Mouse (Mus musculus) neural tube, embryonic 13.5 days (tissue): ENCODE data around the gene Fam107a. TPM values are rescaled to one million over a fixed set of nuclear protein-coding genes. Genes with fewer than 3 reads are reported as not detected.
A peak's percentile ranks its signal among the peaks of the same experiment; 100 is the strongest.
"Not testable (repeated sequence)": the region's sequence is repeated elsewhere in the genome, so short reads cannot be mapped to it uniquely, and the experiment has no call there.

Experiments
- ATAC-seq: fragments of 200-750 bp; cut with Nextera tagmentation; 2 replicates; pipeline ENCODE4 v1.8.0; 2017; ENCODE audit warnings: low read depth, mild to moderate bottlenecking, moderate TSS enrichment, moderate library complexity
- H3K27ac ChIP-seq: fragments of 300-500 bp; sonication (generic); replicated peaks from 2 replicates; pipeline ENCODE4 v1.5.1; 2015; ENCODE audit warnings: moderate library complexity, mild to moderate bottlenecking, inconsistent platforms
- H3K27me3 ChIP-seq: fragments of 300-500 bp; sonication (generic); 2 replicates; pipeline ENCODE4 v1.6.1; 2015; ENCODE audit warnings: mild to moderate bottlenecking, inconsistent platforms
- H3K36me3 ChIP-seq: fragments of 300-500 bp; sonication (generic); 2 replicates; pipeline ENCODE4 v1.6.1; 2015; ENCODE audit warnings: mild to moderate bottlenecking, inconsistent platforms
- H3K4me1 ChIP-seq: fragments of 300-500 bp; sonication (generic); replicated peaks from 2 replicates; pipeline ENCODE4 v1.6.1; 2015; ENCODE audit warnings: inconsistent platforms
- H3K4me2 ChIP-seq: fragments of 300-500 bp; sonication (generic); 2 replicates; pipeline ENCODE4 v1.6.1; 2015; ENCODE audit warnings: inconsistent platforms, mild to moderate bottlenecking, moderate library complexity
- H3K4me3 ChIP-seq: fragments of 300-500 bp; sonication (generic); 2 replicates; pipeline ENCODE4 v1.5.1; 2015; ENCODE audit warnings: mild to moderate bottlenecking, inconsistent platforms
- H3K9ac ChIP-seq: fragments of 300-500 bp; sonication (generic); 2 replicates; pipeline ENCODE4 v1.6.1; 2015; ENCODE audit warnings: moderate library complexity, mild to moderate bottlenecking, inconsistent platforms
- H3K9me3 ChIP-seq: fragments of 300-500 bp; sonication (generic); 2 replicates; pipeline ENCODE4 v1.6.1; 2016; ENCODE audit warnings: inconsistent platforms
- WGBS: fragments of 180-500 bp; shearing (Covaris S2); methylation state at CpG from one replicate; pipeline ENCODE4 v1.1.7; 2015; 5-methylcytosine and 5-hydroxymethylcytosine counted together
- polyA plus RNA-seq: library from polyadenylated mRNA; unstranded; fragments of >200 nt; fragmentation: Nextera tagmentation; extraction: Ambion mirVana; gene quantifications from 2 replicates; pipeline ENCODE4 v1.2.1, GENCODE M21; 2015

Gene Fam107a
- polyA plus RNA-seq, 1 experiment from 2014 or later: 0.91 TPM

DNA sequence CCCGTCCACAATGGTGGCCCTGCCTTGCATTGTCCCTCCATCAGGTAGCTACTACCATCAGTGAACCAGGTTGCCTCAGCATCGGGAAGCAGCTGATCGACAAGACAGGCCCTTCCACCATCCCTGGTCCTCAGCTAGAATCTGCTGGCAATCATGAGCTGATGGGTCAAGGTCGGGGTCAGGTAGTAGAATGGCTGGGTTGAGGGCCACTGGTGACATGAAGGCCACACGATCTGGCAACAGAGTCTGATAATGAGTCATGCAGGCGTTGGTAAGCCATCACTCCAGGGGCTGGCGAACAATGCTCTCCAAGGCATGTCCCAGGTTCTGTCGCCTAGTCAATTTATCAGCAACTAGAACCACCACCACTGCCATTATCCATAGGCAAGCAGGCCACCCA is 46.5 kb downstream of the Fam107a start:
- H3K27me3 ChIP-seq, H3K4me3 ChIP-seq, H3K36me3 ChIP-seq, ATAC-seq, H3K9me3 ChIP-seq, H3K27ac ChIP-seq, H3K4me1 ChIP-seq, H3K4me2 ChIP-seq, H3K9ac ChIP-seq: not testable (repeated sequence)
- WGBS: 89% methylated on average over 8 of the region's 8 CpGs

GRCm38 (mm10) chr14:8264378-8264777 is 53.4 kb downstream of the Fam107a start:
- no peak for ATAC-seq
- Histone ChIP-seq H3K9ac (no peak overlapping the region), H3K4me2 (no peak overlapping the region), H3K4me3 (no peak overlapping the region), H3K4me1 (no peaks in the 10 kb centered on the region), H3K27ac (no peak overlapping the region), H3K36me3 (no peaks in the 10 kb centered on the region), H3K9me3 (no peaks in the 10 kb centered on the region), H3K27me3 (no peaks in the 10 kb centered on the region)
- 96% methylated on average over 1 of the region's 1 CpGs for WGBS

- ATAC-seq: no peak
- 66% methylated on average over 1 of the region's 1 CpGs for WGBS
- H3K9ac ChIP-seq: no peak overlapping the region
- no peaks in the 10 kb centered on the region for H3K9me3 ChIP-seq
- H3K27ac ChIP-seq: no peak overlapping the region
- H3K27me3 ChIP-seq: no peaks in the 10 kb centered on the region
- no peaks in the 10 kb centered on the region for H3K36me3 ChIP-seq
- H3K4me1 ChIP-seq: no peaks in the 10 kb centered on the region
- no peak overlapping the region for H3K4me3 ChIP-seq
- no peak overlapping the region for H3K4me2 ChIP-seq
Observed at GRCm38 (mm10) chr14:8262242-8262641, 55.6 kb downstream of the Fam107a start.

DNA sequence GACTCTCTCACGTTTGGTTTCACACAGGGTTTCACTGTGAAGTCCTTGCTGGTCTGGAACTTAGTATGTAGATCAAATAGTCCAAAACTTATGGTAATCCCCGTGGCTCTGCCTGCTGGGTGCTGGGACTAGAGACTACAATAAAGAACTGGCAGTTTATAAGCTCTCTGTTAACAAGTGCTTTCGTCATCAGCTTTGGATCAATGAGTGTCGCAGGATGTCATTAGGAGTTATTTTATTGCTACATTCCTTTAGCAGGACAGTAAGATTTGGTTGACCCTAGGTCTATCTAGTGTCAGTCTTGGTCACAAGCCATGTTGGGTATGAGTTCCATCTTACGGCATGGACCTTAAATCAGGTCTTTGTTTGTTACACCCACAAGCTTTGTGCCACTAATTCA is 57.6 kb downstream of the Fam107a start:
- Histone ChIP-seq H3K9me3 (no peaks in the 10 kb centered on the region), H3K4me1 (no peaks in the 10 kb centered on the region), H3K36me3 (no peaks in the 10 kb centered on the region), H3K27ac (no peak overlapping the region), H3K4me3 (no peak overlapping the region), H3K4me2 (no peak overlapping the region), H3K27me3 (no peaks in the 10 kb centered on the region), H3K9ac (no peak overlapping the region)
- 81% methylated on average over 5 of the region's 5 CpGs for WGBS
- ATAC-seq: no peak

GRCm38 (mm10) chr14:8259166-8259565 is 58.7 kb downstream of the Fam107a start, which contains the start of gene Acox2:
TSS of gene Acox2 (minus strand) at chr14:8259353.
- Histone ChIP-seq H3K4me1 (no peaks in the 10 kb centered on the region), H3K36me3 (no peaks in the 10 kb centered on the region), H3K27me3 (no peaks in the 10 kb centered on the region), H3K4me3 (no peak within 1 kb of the TSS), H3K27ac (no peak within 1 kb of the TSS), H3K9me3 (no peaks in the 10 kb centered on the region), H3K4me2 (no peak within 1 kb of the TSS), H3K9ac (no peak within 1 kb of the TSS)
- ATAC-seq: no peak
- WGBS: 85% methylated on average over 3 of the region's 3 CpGs

GRCm38 (mm10) chr14:8258752-8259151 is 59.1 kb downstream of the Fam107a start:
- Histone ChIP-seq H3K4me2 (no peak overlapping the region), H3K9ac (no peak overlapping the region), H3K4me3 (no peak overlapping the region), H3K27ac (no peak overlapping the region), H3K27me3 (no peaks in the 10 kb centered on the region), H3K4me1 (no peaks in the 10 kb centered on the region), H3K9me3 (no peaks in the 10 kb centered on the region), H3K36me3 (no peaks in the 10 kb centered on the region)
- WGBS: 71% methylated on average over 3 of the region's 3 CpGs
- no peak for ATAC-seq

DNA sequence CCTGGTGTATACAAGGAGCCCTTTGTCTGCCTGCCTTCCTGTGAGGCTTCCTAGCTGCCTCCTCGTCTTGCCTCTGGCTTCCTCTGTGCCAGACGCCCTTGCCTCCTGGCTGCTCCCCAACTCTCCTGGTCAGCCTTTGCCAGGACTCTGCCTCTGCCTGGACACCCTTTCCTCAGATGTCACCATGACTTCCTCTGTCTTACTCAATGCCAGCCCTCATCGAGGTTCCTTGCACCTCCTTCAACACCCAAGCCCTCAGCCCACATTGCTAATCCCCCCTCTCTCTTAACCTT is 59.5 kb downstream of the Fam107a start:
- H3K9me3 ChIP-seq: no peaks in the 10 kb centered on the region
- H3K4me1 ChIP-seq: no peaks in the 10 kb centered on the region
- no peak overlapping the region for H3K27ac ChIP-seq
- no peak overlapping the region for H3K4me3 ChIP-seq
- WGBS: 45% methylated on average over 3 of the region's 3 CpGs
- H3K9ac ChIP-seq: no peak overlapping the region
- no peaks in the 10 kb centered on the region for H3K36me3 ChIP-seq
- no peak overlapping the region for H3K4me2 ChIP-seq
- no peak for ATAC-seq
- no peaks in the 10 kb centered on the region for H3K27me3 ChIP-seq

DNA sequence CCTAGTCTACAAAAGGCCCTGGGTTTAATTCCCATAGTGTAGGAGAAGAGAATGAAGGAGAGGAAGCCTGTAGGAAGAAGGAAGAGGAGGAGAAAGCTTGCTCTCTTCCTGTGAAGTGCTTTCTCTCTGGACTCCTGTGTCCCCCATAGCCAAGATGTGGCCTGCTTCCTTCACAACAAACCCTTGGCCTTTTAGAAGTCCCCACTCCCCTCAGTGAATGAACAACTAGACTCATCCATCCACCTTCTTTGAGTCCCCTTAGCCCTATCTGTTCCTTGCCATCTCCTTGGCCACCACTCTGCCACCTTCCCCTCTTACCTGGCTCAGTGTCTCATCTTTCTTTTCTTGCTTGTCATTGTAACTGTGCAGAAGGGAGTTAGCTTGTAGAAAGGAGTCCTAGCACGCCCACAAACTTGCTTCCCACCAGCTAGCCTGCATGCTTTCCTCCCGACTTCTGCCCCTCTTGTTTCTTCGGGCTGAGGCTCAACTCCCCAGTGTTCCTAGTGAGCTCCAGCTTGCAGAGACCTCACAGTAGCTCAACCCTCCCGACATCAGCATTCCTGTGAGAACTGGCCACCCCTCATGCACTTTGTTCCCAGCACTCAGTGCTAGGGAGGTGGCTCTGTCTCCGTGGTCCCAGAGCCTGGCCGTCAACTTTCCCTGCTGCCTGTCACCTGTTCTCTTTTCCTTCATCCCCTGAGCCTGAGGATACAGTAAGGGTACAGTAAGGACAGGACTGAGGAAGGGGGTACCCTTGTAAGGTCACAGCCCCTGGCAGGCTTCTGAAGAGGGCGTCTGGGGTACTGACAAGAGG is 60.1 kb downstream of the Fam107a start:
- Histone ChIP-seq H3K9me3 (no peaks in the 10 kb centered on the region), H3K9ac (no peak overlapping the region), H3K27me3 (no peaks in the 10 kb centered on the region), H3K4me2 (no peak overlapping the region), H3K4me3 (no peak overlapping the region), H3K36me3 (no peaks in the 10 kb centered on the region), H3K27ac (no peak overlapping the region), H3K4me1 (no peaks in the 10 kb centered on the region)
- 51% methylated on average over 7 of the region's 7 CpGs for WGBS
- ATAC-seq: no peak

GRCm38 (mm10) chr14:8256881-8257280 is 60.9 kb downstream of the Fam107a start:
- 76% methylated on average over 5 of the region's 5 CpGs for WGBS
- Histone ChIP-seq H3K27ac (no peak overlapping the region), H3K4me3 (no peak overlapping the region), H3K4me1 (no peaks in the 10 kb centered on the region), H3K9ac (no peak overlapping the region), H3K9me3 (no peaks in the 10 kb centered on the region), H3K27me3 (no peaks in the 10 kb centered on the region), H3K4me2 (no peak overlapping the region), H3K36me3 (no peaks in the 10 kb centered on the region)
- ATAC-seq: no peak

DNA sequence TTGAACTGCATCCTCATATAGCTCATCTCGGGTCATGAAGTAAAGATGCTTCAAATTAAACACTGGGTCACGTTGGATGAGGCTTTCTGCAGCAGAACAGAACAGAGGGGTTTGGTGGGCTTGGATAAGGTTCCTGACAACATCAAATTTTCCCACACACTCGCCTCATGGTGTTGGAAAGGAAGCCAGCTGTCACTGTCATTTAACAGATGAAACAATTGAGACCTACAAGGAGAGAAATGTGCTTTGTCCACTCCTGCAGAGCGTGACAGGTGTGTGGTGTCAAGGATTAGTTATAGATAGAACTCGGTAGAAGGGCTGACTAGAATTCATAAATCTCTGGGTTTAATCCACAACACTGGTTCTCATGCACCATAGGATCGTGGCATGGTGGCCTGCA is 61.8 kb downstream of the Fam107a start:
- ATAC-seq: no peak
- H3K27me3 ChIP-seq: no peaks in the 10 kb centered on the region
- no peak overlapping the region for H3K4me2 ChIP-seq
- no peak overlapping the region for H3K4me3 ChIP-seq
- no peaks in the 10 kb centered on the region for H3K36me3 ChIP-seq
- no peak overlapping the region for H3K27ac ChIP-seq
- H3K9me3 ChIP-seq: no peaks in the 10 kb centered on the region
- no peaks in the 10 kb centered on the region for H3K4me1 ChIP-seq
- WGBS: 70% methylated on average over 6 of the region's 6 CpGs
- H3K9ac ChIP-seq: no peak overlapping the region

- no peak overlapping the region for H3K4me3 ChIP-seq
- 73% methylated on average over 7 of the region's 7 CpGs for WGBS
- no peaks in the 10 kb centered on the region for H3K4me1 ChIP-seq
- H3K27ac ChIP-seq: no peak overlapping the region
- H3K36me3 ChIP-seq: no peaks in the 10 kb centered on the region
- H3K9ac ChIP-seq: no peak overlapping the region
- ATAC-seq: peak; percentile 41
- H3K27me3 ChIP-seq: no peaks in the 10 kb centered on the region
- H3K9me3 ChIP-seq: no peaks in the 10 kb centered on the region
- no peak overlapping the region for H3K4me2 ChIP-seq
Observed at GRCm38 (mm10) chr14:8255076-8255729, 62.6 kb downstream of the Fam107a start.

DNA sequence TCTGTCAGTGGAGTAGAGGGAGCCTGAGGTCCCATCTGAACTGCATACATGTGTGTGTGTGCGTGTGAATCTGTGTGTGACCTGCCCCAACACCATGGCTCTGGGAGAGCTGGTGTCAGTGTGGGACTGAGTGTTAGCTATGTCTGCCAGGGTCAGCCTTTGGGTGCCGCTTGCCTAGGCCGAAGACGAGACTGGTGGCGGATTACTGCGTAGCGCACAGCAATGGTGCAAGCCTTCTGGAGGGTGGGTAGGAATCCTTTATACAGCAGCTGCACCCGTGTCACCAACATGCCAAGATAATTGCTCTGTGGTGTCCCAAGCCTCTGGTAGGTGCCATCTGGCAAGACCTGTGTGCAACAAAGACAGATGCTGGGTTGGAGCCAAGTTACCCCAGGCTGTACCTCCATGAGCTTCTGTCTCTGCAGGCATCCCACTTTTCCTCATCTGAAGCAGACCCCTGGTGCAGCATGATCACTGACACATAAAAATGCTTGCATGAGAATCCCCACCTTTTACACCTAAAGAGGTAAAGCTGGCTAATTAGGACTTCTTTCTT is 66.4 kb downstream of the Fam107a start:
- 88% methylated on average over 8 of the region's 8 CpGs for WGBS

More for the DNA sequence above, 66.4 kb downstream of the Fam107a start:
- H3K4me2 ChIP-seq: no peak overlapping the region
- no peaks in the 10 kb centered on the region for H3K36me3 ChIP-seq
- H3K9ac ChIP-seq: no peak overlapping the region
- no peaks in the 10 kb centered on the region for H3K4me1 ChIP-seq
- no peak overlapping the region for H3K4me3 ChIP-seq
- no peak overlapping the region for H3K27ac ChIP-seq
- H3K27me3 ChIP-seq: no peaks in the 10 kb centered on the region
- no peak for ATAC-seq
- H3K9me3 ChIP-seq: no peaks in the 10 kb centered on the region
